Mouse (Mus musculus) adrenal gland, postnatal 0 days (tissue): ENCODE data around the gene Ccdc122. TPM values are rescaled to one million over a fixed set of nuclear protein-coding genes. Genes with fewer than 3 reads are reported as not detected.

ENCODE experiments used
- polyA plus RNA-seq: library from polyadenylated mRNA; unstranded; fragments of >200 nt; fragmentation: Nextera tagmentation; extraction: Ambion mirVana; gene quantifications from 2 replicates; pipeline ENCODE4 v1.2.1, GENCODE M21; 2015

The Ccdc122 gene
- polyA plus RNA-seq: 30.1 and 34.5 TPM in 2 replicates

GRCm38 (mm10) chr14:77036226-77037046 is at the start of gene Ccdc122, which contains the start of gene Lacc1:
Gene Ccdc122 (plus strand): TSS chr14:77036772.
Gene Lacc1 (minus strand): TSS chr14:77036904.

GRCm38 (mm10) chr14:77156222-77156910 is 119.8 kb downstream of the Ccdc122 start, which contains the start of gene Enox1:
Gene Enox1 (plus strand): TSS chr14:77156763.

Other genes with a start within 250 kb of the Ccdc122 start
- gene Lacc1, start 132 bp downstream of the Ccdc122 start, polyA plus RNA-seq: 5.4 and 7.8 TPM in 2 replicates
- 5.8 and 10.2 TPM in 2 replicates for gene Enox1, start 120.0 kb downstream of the Ccdc122 start, polyA plus RNA-seq